Mouse (Mus musculus) hindbrain, postnatal 0 days (tissue): Measurements from ENCODE around the gene Ano2. TPM values are rescaled to one million over a fixed set of nuclear protein-coding genes. Genes with fewer than 3 reads are reported as not detected.

Experiments used
- ATAC-seq: fragments of 200-750 bp; cut with Nextera tagmentation; 2 replicates; pipeline ENCODE4 v1.8.0; 2017; ENCODE audit warnings: mild to moderate bottlenecking, moderate TSS enrichment, moderate library complexity
- DNase-seq: peaks from one replicate; pipeline ENCODE4 v3.0.0-alpha.2; 2015; ENCODE audit warnings: low spot score
- H3K27ac ChIP-seq: fragments of 300-500 bp; sonication (generic); 2 replicates; pipeline ENCODE4 v1.5.1; 2014; ENCODE audit warnings: mild to moderate bottlenecking
- H3K27me3 ChIP-seq: fragments of 300-500 bp; sonication (generic); 2 replicates; pipeline ENCODE4 v1.6.1; 2014; ENCODE audit warnings: low read length, mixed read lengths; ENCODE audit not compliant: insufficient read depth
- H3K36me3 ChIP-seq: fragments of 300-500 bp; sonication (generic); 2 replicates; pipeline ENCODE4 v1.6.1; 2014; ENCODE audit warnings: low read length, mixed read lengths; ENCODE audit not compliant: insufficient read depth
- H3K4me1 ChIP-seq: fragments of 300-500 bp; sonication (generic); 2 replicates; pipeline ENCODE4 v1.6.1; 2014; ENCODE audit warnings: antibody characterized with exemption, low read length, mixed read lengths; ENCODE audit not compliant: insufficient read depth
- H3K4me2 ChIP-seq: fragments of 300-500 bp; sonication (generic); 2 replicates; pipeline ENCODE4 v1.6.1; 2014; ENCODE audit warnings: low read depth, mild to moderate bottlenecking, low read length, moderate library complexity, mixed read lengths
- H3K4me3 ChIP-seq: fragments of 300-500 bp; sonication (generic); 2 replicates; pipeline ENCODE4 v1.5.1; 2014; ENCODE audit warnings: low read length
- H3K9ac ChIP-seq: fragments of 300-500 bp; sonication (generic); replicated peaks from 2 replicates; pipeline ENCODE4 v1.6.1; 2014; ENCODE audit warnings: mild to moderate bottlenecking, low read length, moderate library complexity, mixed read lengths
- H3K9me3 ChIP-seq: fragments of 300-500 bp; sonication (generic); 2 replicates; pipeline ENCODE4 v1.6.1; 2016; ENCODE audit warnings: low read length, mixed read lengths
- CTCF ChIP-seq: IDR thresholded peaks from 2 replicates; pipeline ENCODE4 v1.5.1; 2016; ENCODE audit warnings: antibody characterized with exemption, control low read depth, low read depth
- WGBS: fragments of 180-500 bp; shearing (Covaris S2); extraction: QIAGEN DNeasy Blood & Tissue Kit; methylation state at CpG from one replicate; pipeline ENCODE4 v1.1.7; 2014; 5-methylcytosine and 5-hydroxymethylcytosine counted together
- polyA plus RNA-seq: library from polyadenylated mRNA; unstranded; fragments of >200 nt; fragmentation: Nextera tagmentation; extraction: Ambion mirVana; gene quantifications from 2 replicates; pipeline ENCODE4 v1.2.1, GENCODE M21; 2015
- total RNA-seq: library from RNA; depleted of rRNA; stranded (reverse); fragments of >200 nt; gene quantifications from 2 replicates; pipeline ENCODE4 v1.2.3, GENCODE M21; 2014

Gene Ano2
- total and polyA plus RNA-seq, 2 experiments from 2014 or later, result 1.1 to 5.1 TPM

DNA sequence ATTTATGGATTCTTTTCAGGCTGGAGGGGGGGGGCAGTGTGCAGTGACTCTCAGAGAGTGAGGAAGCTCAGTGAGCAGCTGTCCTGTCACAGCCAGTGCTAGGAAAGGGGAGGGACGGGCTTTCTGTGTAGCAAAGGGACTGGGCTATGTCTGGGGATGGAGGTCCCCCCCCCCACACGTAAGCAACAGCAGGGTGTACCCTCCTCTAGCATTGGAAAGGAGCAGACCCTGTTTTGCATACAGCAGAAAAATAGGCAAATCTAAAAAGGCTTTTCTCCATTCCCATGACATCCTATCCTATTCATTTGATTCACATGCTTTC, 344.1 kb downstream of the Ano2 start:
- ATAC-seq, result 0 out of 2 replicates have a peak, but pooled peaks have one; percentile 62
- Histone ChIP-seq H3K36me3 (no peaks in the 10 kb centered on the region), H3K9ac (peak overlapping the region; percentile 17; the same call in 1 of the 2 replicates), H3K27me3 (no peaks in the 10 kb centered on the region), H3K4me3 (no peak overlapping the region), H3K9me3 (no peaks in the 10 kb centered on the region), H3K27ac (no peak overlapping the region), H3K4me2 (no peak overlapping the region), H3K4me1 (no peaks in the 10 kb centered on the region; the same call in 1 of the 2 replicates)
- 13% methylated on average over 2 of the region's 2 CpGs for WGBS
- no peak for TF ChIP-seq CTCF
- no peak for DNase-seq

DNA sequence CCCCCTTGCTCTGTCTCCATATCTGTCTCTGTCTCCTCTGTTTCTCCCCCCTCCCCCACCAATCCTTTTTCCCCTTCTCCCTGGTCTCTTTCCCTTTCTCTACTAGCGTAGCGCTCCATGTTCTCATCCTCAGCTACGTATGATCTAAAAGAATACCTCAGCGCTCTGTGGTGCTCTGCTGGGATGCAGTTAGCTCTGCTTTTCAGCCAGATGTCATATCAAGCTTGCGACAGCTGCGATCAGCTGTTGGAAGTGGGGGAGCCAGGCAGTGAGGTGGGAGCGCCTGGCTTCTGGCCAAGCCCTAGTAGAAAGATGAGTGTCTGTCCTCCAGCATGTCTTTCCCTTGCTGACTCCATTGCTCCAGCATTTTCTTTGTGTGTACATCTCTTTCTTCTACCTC, 344.5 kb downstream of the Ano2 start:
- H3K4me1 ChIP-seq, result no peaks in the 10 kb centered on the region; the same call in 1 of the 2 replicates
- no peak for TF ChIP-seq CTCF
- no peak overlapping the region for H3K4me3 ChIP-seq
- 58% methylated on average over 7 of the region's 7 CpGs for WGBS
- ATAC-seq (peak; percentile 38; the same call in 1 of the 2 replicates), DNase-seq (peak; percentile 48)
- H3K9ac ChIP-seq, result peak overlapping the region; percentile 17; the same call in 1 of the 2 replicates
- no peaks in the 10 kb centered on the region for H3K27me3 ChIP-seq
- no peak overlapping the region for H3K27ac ChIP-seq
- no peak overlapping the region for H3K4me2 ChIP-seq
- no peaks in the 10 kb centered on the region for H3K9me3 ChIP-seq
- no peaks in the 10 kb centered on the region for H3K36me3 ChIP-seq

DNA sequence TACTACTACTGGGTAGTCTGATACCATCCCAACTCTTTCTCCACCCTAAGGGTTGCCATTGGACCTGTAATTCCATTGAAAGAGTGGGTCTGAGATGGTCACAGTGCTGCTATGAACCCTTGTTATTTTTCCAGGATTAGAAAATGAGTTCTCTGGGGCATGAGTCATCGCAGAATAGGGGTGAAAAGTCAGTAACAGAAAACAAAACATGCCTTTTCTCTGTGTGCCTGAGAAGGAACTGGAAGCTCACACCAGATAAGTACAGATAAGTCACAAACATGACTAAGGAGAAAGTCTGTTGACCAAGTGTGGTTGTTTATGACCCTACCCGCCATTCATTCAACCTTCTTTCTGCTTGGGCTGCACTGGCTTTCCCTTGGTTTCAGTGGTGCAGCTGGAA, 345.4 kb downstream of the Ano2 start:
- H3K4me2 ChIP-seq, result no peak overlapping the region
- H3K9me3 ChIP-seq, result no peaks in the 10 kb centered on the region
- no peaks in the 10 kb centered on the region; the same call in 1 of the 2 replicates for H3K4me1 ChIP-seq
- no peaks in the 10 kb centered on the region for H3K36me3 ChIP-seq
- TF ChIP-seq CTCF, result no peak
- no peak overlapping the region for H3K27ac ChIP-seq
- H3K4me3 ChIP-seq, result no peak overlapping the region
- no peak for ATAC-seq
- H3K27me3 ChIP-seq, result no peaks in the 10 kb centered on the region
- 85% methylated on average over 2 of the region's 2 CpGs for WGBS
- no peak for DNase-seq
- H3K9ac ChIP-seq, result no peak overlapping the region

DNA sequence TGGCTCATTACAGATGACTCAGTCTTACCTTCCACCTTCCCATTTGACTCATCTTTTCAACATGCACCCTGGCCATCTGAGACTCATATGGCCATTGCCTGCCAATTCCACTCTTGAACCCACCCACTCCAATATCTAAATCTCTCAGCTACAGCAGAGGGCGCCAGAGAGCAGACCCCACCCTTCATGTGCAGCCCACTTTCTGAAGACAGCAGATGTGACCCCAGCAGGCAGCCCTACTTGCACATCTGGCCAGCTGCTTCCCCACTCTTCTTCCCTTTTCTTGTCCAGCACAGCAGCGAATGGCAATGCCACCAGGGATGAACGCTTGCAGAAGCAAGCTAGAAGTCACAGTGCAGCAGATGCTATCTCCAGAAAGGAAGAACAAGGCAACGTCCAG, 355.7 kb downstream of the Ano2 start:
- Histone ChIP-seq H3K9ac (no peak overlapping the region), H3K9me3 (no peaks in the 10 kb centered on the region), H3K4me2 (no peak overlapping the region), H3K4me3 (no peak overlapping the region), H3K36me3 (no peaks in the 10 kb centered on the region), H3K27ac (no peak overlapping the region), H3K27me3 (no peaks in the 10 kb centered on the region), H3K4me1 (no peaks in the 10 kb centered on the region)
- ATAC-seq (no peak), DNase-seq (peak; percentile 8)
- peak; percentile 58 for TF ChIP-seq CTCF
- 43% methylated on average over 4 of the region's 4 CpGs for WGBS

DNA sequence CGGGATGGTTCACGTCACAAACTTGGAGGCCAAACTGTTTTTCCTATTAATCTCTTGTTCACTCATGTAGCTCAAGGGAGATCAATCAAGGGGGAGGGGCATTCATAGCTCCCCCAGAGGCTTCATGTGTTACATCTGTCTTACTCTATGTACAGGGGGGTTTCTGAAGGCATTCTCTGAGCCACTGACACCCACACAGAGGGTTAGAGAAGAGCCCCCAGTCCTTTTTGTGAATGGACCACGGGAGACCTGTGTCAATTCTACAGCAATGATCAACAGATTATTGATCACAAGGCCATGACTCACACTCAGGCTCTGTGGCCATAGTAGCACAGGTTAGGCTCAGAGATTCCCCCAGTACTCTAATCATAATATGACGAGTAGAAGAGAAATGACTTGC, 358.0 kb downstream of the Ano2 start:
- Histone ChIP-seq H3K27me3 (no peaks in the 10 kb centered on the region), H3K36me3 (no peaks in the 10 kb centered on the region), H3K27ac (no peak overlapping the region), H3K4me1 (no peaks in the 10 kb centered on the region), H3K4me3 (no peak overlapping the region), H3K9ac (no peak overlapping the region), H3K9me3 (no peaks in the 10 kb centered on the region), H3K4me2 (no peak overlapping the region)
- 79% methylated on average over 4 of the region's 4 CpGs for WGBS
- ATAC-seq, result no peak
- no peak for DNase-seq
- TF ChIP-seq CTCF, result no peak

DNA sequence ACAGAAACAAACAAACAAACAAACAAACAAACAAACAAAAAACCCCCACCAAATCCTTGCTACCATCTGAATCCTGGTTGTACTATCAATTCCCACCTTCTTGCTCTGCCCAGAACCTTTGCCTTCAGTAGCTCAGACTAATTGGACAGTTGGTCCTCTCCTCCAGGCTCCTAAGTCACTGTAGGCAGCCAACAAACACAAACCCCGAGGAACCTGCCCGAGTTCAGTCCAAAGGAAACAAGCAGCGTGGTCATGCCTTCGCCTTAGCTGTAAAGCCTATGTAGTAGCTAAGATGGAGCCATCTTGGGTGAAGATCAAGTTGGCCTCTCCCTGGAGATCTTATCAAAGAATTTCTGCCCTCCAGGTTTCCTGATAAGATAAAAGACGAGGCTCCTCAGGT, 362.9 kb downstream of the Ano2 start:
- TF ChIP-seq CTCF, result no peak
- ATAC-seq (no peak), DNase-seq (no peak)
- Histone ChIP-seq H3K27ac (no peak overlapping the region), H3K9ac (no peak overlapping the region), H3K4me1 (no peaks in the 10 kb centered on the region), H3K36me3 (no peaks in the 10 kb centered on the region), H3K27me3 (no peaks in the 10 kb centered on the region), H3K4me3 (no peak overlapping the region), H3K4me2 (no peak overlapping the region), H3K9me3 (no peaks in the 10 kb centered on the region)
- WGBS, result 84% methylated on average over 5 of the region's 5 CpGs

DNA sequence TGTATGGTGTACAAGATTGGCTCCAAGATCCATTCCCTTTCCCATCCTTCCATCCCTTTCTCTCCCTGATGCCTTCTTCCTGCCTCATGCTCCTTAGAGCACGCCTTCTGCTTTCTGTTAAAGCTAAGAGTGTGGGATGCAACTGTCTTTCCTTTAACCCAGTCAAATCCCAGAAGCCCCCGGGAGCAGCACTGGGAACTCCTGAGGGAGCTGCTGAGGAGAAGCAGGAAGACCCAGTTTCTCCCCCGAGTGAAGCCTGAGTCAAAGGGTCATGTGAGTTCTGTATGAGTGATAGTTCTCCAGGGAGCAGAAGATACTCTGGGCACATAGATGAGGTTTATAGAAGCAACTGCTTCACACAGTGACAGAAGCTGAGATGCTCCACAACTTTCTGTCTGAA, 367.5 kb downstream of the Ano2 start:
- Histone ChIP-seq H3K4me3 (no peak overlapping the region), H3K4me2 (no peak overlapping the region), H3K36me3 (no peaks in the 10 kb centered on the region), H3K9me3 (no peaks in the 10 kb centered on the region), H3K9ac (no peak overlapping the region), H3K4me1 (no peaks in the 10 kb centered on the region), H3K27me3 (no peaks in the 10 kb centered on the region), H3K27ac (no peak overlapping the region)
- ATAC-seq (no peak), DNase-seq (no peak)
- WGBS, result 83% methylated on average over 3 of the region's 3 CpGs
- TF ChIP-seq CTCF, result no peak

DNA sequence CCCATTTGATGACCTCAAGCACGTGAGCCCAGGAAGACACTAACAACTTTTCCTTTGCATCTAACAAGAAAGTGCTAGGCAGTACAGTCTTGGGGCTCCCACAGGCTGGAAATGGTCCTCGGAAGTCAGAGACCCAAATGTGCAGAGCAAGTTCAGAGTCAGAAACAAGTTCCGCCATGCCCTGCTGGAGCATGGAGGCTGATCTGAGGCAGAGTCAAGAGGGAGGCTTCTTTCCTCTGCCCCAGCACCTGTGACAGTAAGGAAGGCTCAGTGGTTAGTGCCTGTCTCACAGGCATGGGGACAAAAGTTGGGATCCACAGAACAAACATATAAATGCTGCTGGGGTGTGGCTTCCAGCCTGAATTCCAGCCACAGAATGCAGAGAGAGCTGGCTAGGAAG, 390.3 kb downstream of the Ano2 start:
- ATAC-seq (no peak), DNase-seq (no peak)
- WGBS, result 84% methylated on average over 3 of the region's 3 CpGs
- no peak overlapping the region for H3K9ac ChIP-seq
- H3K4me3 ChIP-seq, result no peak overlapping the region
- H3K9me3 ChIP-seq, result no peaks in the 10 kb centered on the region
- H3K27ac ChIP-seq, result no peak overlapping the region
- no peaks in the 10 kb centered on the region for H3K4me1 ChIP-seq
- H3K27me3 ChIP-seq, result no peaks in the 10 kb centered on the region
- no peak for TF ChIP-seq CTCF
- no peaks in the 10 kb centered on the region for H3K36me3 ChIP-seq
- no peak overlapping the region for H3K4me2 ChIP-seq
